Mouse (Mus musculus): ENCODE measurements at regions not wholly inside any gene's neighbourhood (a gene's known extent, or its start where the extent isn't known, plus 50 kb on each side); places are given as distances from the start of the nearest gene placed in this dataset.
"Not testable (repeated sequence)": the region's sequence is repeated elsewhere in the genome, so short reads cannot be mapped to it uniquely, and the experiment has no call there.

GRCm38 (mm10) chr7:73037638-73038037 is 337.7 kb upstream of the Rgma start:
- no peak for ATAC-seq

GRCm38 (mm10) chr7:73039921-73040320 is 335.4 kb upstream of the Rgma start:
- ATAC-seq: no peak

GRCm38 (mm10) chr7:73044316-73044715 is 331.0 kb upstream of the Rgma start:
- no peak for ATAC-seq

GRCm38 (mm10) chr7:73055891-73056290 is 319.4 kb upstream of the Rgma start:
- no peak for ATAC-seq

GRCm38 (mm10) chr7:73063556-73063955 is 311.8 kb upstream of the Rgma start:
- ATAC-seq: no peak

- no peak for ATAC-seq
These were observed 306.8 kb upstream of the Rgma start for GRCm38 (mm10) chr7:73068534-73068933.

- ATAC-seq: no peak
These were observed 306.0 kb upstream of the Rgma start for GRCm38 (mm10) chr7:73069352-73069751.

- ATAC-seq: not testable (repeated sequence)
These were observed 299.9 kb upstream of the Rgma start for GRCm38 (mm10) chr7:73075391-73075790.

- ATAC-seq: no peak
These were observed 287.7 kb upstream of the Rgma start for GRCm38 (mm10) chr7:73087496-73088185.

GRCm38 (mm10) chr7:73088321-73088720 is 287.0 kb upstream of the Rgma start:
- no peak for ATAC-seq

GRCm38 (mm10) chr7:73091758-73092157 is 283.6 kb upstream of the Rgma start:
- ATAC-seq: no peak

- ATAC-seq: no peak
These were observed 281.2 kb upstream of the Rgma start for GRCm38 (mm10) chr7:73094059-73094458.

GRCm38 (mm10) chr7:73118871-73119270 is 256.4 kb upstream of the Rgma start:
- ATAC-seq: no peak

GRCm38 (mm10) chr7:73120276-73120675 is 255.0 kb upstream of the Rgma start:
- ATAC-seq: no peak

GRCm38 (mm10) chr7:73124976-73125375 is 250.3 kb upstream of the Rgma start:
- no peak for ATAC-seq

GRCm38 (mm10) chr7:73125864-73126263 is 249.4 kb upstream of the Rgma start:
- no peak for ATAC-seq

- no peak for ATAC-seq
These were observed 239.5 kb upstream of the Rgma start for GRCm38 (mm10) chr7:73135786-73136185.

GRCm38 (mm10) chr7:73138269-73138668 is 237.0 kb upstream of the Rgma start:
- no peak for ATAC-seq

GRCm38 (mm10) chr7:73138861-73139493 is 236.3 kb upstream of the Rgma start:
- ATAC-seq: no peak

- no peak for ATAC-seq
These were observed 235.4 kb upstream of the Rgma start for GRCm38 (mm10) chr7:73139901-73140300.

GRCm38 (mm10) chr7:73141167-73141566 is 234.1 kb upstream of the Rgma start:
- no peak for ATAC-seq

GRCm38 (mm10) chr7:73143902-73144301 is 231.4 kb upstream of the Rgma start:
- no peak for ATAC-seq

- no peak for ATAC-seq
These were observed 230.5 kb upstream of the Rgma start for GRCm38 (mm10) chr7:73144846-73145245.

GRCm38 (mm10) chr7:73147251-73147650 is 228.1 kb upstream of the Rgma start:
- ATAC-seq: no peak

GRCm38 (mm10) chr7:73150436-73150835 is 224.9 kb upstream of the Rgma start:
- ATAC-seq: no peak

All from CD4-positive, CD25-positive, alpha-beta regulatory T cell, adult 4 months (primary cell).